Mouse (Mus musculus): ENCODE results near the gene Cybrd1. TPM values are rescaled to one million over a fixed set of nuclear protein-coding genes. Genes with fewer than 3 reads are reported as not detected.

Cybrd1 gene
- total and polyA plus RNA-seq, 3 experiments, result 0.08 to 0.21 TPM; not detected in 1

- H3K79me2 ChIP-seq (ENCODE audit: control insufficient read depth, insufficient read depth, low read length, poor library complexity), result no peaks in the 10 kb centered on the region
- no peak overlapping the region for H3K27ac ChIP-seq (ENCODE audit: control insufficient read depth, low read depth, low read length)
- no peak overlapping the region for H3K9ac ChIP-seq (ENCODE audit: control insufficient read depth, low read depth, low read length, poor library complexity, severe bottlenecking)
- H3K4me1 ChIP-seq (ENCODE audit: control insufficient read depth in 1 of 2, insufficient read depth in 2 of 2, low read length in 2 of 2), result peaks cover 10 to 11% of the 10 kb centered on the region in 2 experiments
- DNase-seq (ENCODE audit: low read depth, low spot score), result no peak
- H3K4me3 ChIP-seq (ENCODE audit: control insufficient read depth in 1 of 2, insufficient read depth in 1 of 2, low read depth in 2 of 2, low read length in 2 of 2), result no peak overlapping the region
- no peaks in the 10 kb centered on the region for H3K9me3 ChIP-seq (replicated peaks; ENCODE audit: insufficient read depth, low read length)
- peaks cover 0 to 16% of the 10 kb centered on the region in 2 experiments; a peak in 2 of 4 replicates for H3K36me3 ChIP-seq (ENCODE audit: control insufficient read depth in 1 of 2, insufficient read depth in 2 of 2, low read length in 2 of 2)
- no peak for TF ChIP-seq USF1 (IDR thresholded peaks at IDR 0.05; ENCODE audit: low read depth, low read length)
- no peak for TF ChIP-seq SIN3A (IDR thresholded peaks at IDR 0.05; ENCODE audit: low read length)
- TF ChIP-seq POLR2A (IDR thresholded peaks at IDR 0.05; ENCODE audit: control insufficient read depth in 1 of 2, insufficient read depth in 1 of 2, low read depth in 1 of 2, low read length in 2 of 2, poor library complexity in 1 of 2), result no peak
- TF ChIP-seq NRF1 (IDR thresholded peaks at IDR 0.05; ENCODE audit: insufficient read depth, low read depth, low read length, poor library complexity, severe bottlenecking), result no peak
- no peak for TF ChIP-seq POLR2AphosphoS2 (IDR thresholded peaks at IDR 0.05; ENCODE audit: low read length)
- TF ChIP-seq MAX (IDR thresholded peaks at IDR 0.05; ENCODE audit: low read length), result no peak
- TF ChIP-seq HCFC1 (IDR thresholded peaks at IDR 0.05; ENCODE audit: low read depth, low read length), result no peak
- no peak for TF ChIP-seq TAL1 (IDR thresholded peaks at IDR 0.05; ENCODE audit: low read length)
- H3K27me3 ChIP-seq (ENCODE audit: control insufficient read depth in 1 of 2, insufficient read depth in 2 of 2, low read length in 2 of 2), result no peaks in the 10 kb centered on the region
Observed at GRCm38 (mm10) chr2:71192195-71192807, 74.6 kb downstream of the Cybrd1 start.

Other genes with a start within 250 kb of the Cybrd1 start
- 15.1 and 16.3 TPM in 2 replicates for gene Dcaf17, start 62.6 kb upstream of the Cybrd1 start, total RNA-seq (2012; rRNA removed)
- 10 to 100 TPM in 1 of 2 experiments, not detected in 1; 16.3 TPM for gene Dcaf17, start 62.6 kb upstream of the Cybrd1 start, polyA plus RNA-seq (2012; ENCODE audit: insufficient read depth in 1 of 2, insufficient read length in 2 of 2, low read depth in 1 of 2, low replicate concordance in 2 of 2, missing spikeins in 1 of 2)
- 19.3 and 21.7 TPM in 2 replicates for gene Mettl8, start 62.3 kb upstream of the Cybrd1 start, total RNA-seq (2012; rRNA removed)
- gene Mettl8, start 62.3 kb upstream of the Cybrd1 start, polyA plus RNA-seq (2012; ENCODE audit: insufficient read depth in 1 of 2, insufficient read length in 2 of 2, low read depth in 1 of 2, low replicate concordance in 2 of 2, missing spikeins in 1 of 2), result 10 to 100 TPM in 1 of 2 experiments, not detected in 1; 20.0 TPM
- gene Dync1i2, start 93.8 kb downstream of the Cybrd1 start, total RNA-seq (2012; rRNA removed), result 21.8 and 23.3 TPM in 2 replicates
- 100 to 1,000 TPM in 1 of 2 experiments, 10 to 100 TPM in 1; 59.1 to 156 TPM for gene Dync1i2, start 93.8 kb downstream of the Cybrd1 start, polyA plus RNA-seq (2012; ENCODE audit: insufficient read depth in 1 of 2, insufficient read length in 2 of 2, low read depth in 1 of 2, low replicate concordance in 2 of 2, missing spikeins in 1 of 2)
- gene Slc25a12, start 249.8 kb downstream of the Cybrd1 start, total RNA-seq (2012; rRNA removed), result 63.2 and 67.4 TPM in 2 replicates
- 10 to 100 TPM in 1 of 2 experiments, not detected in 1; 98.6 TPM for gene Slc25a12, start 249.8 kb downstream of the Cybrd1 start, polyA plus RNA-seq (2012; ENCODE audit: insufficient read depth in 1 of 2, insufficient read length in 2 of 2, low read depth in 1 of 2, low replicate concordance in 2 of 2, missing spikeins in 1 of 2)